ENCODE assay signal across 8 mouse cellular contexts in the genomic region with DNA sequence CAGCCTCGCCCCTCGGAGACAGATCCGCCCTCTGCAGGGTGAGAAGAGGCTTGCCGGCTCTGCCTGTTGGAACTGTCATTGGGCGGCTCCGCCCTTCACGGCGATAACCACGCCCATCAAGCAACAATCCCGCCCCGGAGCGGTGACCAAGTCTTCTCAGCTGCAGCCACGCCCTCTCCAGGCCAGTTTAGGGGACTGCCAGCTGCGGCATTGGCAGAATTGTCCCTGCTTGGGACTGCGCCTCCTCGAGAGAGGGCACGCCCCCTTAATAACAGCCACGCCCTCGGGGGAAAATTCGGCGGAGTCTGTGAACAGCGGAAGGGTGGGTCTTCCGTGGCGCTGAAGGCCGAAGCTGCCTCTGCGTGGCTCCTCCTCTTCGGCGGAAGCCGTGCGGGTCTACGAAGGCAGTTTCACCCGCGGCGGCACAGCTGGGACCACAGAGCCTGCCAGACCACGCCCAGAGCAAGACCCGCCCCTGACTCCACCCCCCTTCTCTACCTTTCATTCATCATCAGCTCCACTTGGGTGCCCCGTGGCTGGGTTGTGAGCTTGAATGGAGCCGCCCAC. TPM values are rescaled to one million over a fixed set of nuclear protein-coding genes. Genes with fewer than 3 reads are reported as not detected.
DNase-seq lines count a peak whose midpoint lies in the region; ATAC-seq and TF ChIP-seq lines count a peak whose summit lies in the region.

No protein-coding gene starts in this region.

- no peak for TF ChIP-seq EP300 in ES-Bruce4 (IDR thresholded peaks at IDR 0.05; ENCODE audit: insufficient read depth, low read depth, low read length)
- peak; percentile 55; the same call in 1 of the 2 replicates for TF ChIP-seq EP300 in liver, postnatal 0 days (IDR thresholded peaks at IDR 0.05; ENCODE audit: low read depth)

- H3K27ac ChIP-seq in ES-Bruce4 (ENCODE audit: insufficient read depth, low read length) = no peak overlapping the region
- H3K27ac ChIP-seq in forebrain, embryonic 13.5 days = peak overlapping the region; percentile 83
- peak overlapping the region; percentile 70 for H3K27ac ChIP-seq in liver, postnatal 0 days (ENCODE audit: low read depth)
- H3K27ac ChIP-seq in neural tube, embryonic 14.5 days (ENCODE audit: low read depth, low read length) = peak overlapping the region; percentile 90

- H3K9me3 ChIP-seq in ES-Bruce4 (replicated peaks; ENCODE audit: control insufficient read depth, insufficient read depth, low read length, poor library complexity, severe bottlenecking) = no peaks in the 10 kb centered on the region
- no peaks in the 10 kb centered on the region for H3K9me3 ChIP-seq in forebrain, embryonic 13.5 days (replicated peaks)
- H3K9me3 ChIP-seq in liver, postnatal 0 days (ENCODE audit: low read length) = no peaks in the 10 kb centered on the region
- H3K9me3 ChIP-seq in neural tube, embryonic 14.5 days (ENCODE audit: control insufficient read depth, low read length) = no peaks in the 10 kb centered on the region

- peak overlapping the region; percentile 74 for H3K4me3 ChIP-seq in ES-Bruce4 (ENCODE audit: low read depth, low read length)
- peak overlapping the region; percentile 78 for H3K4me3 ChIP-seq in forebrain, embryonic 13.5 days
- H3K4me3 ChIP-seq in liver, postnatal 0 days (ENCODE audit: low read depth, low read length) = peak overlapping the region; percentile 69
- H3K4me3 ChIP-seq in neural tube, embryonic 14.5 days (ENCODE audit: low read depth, low read length) = peak overlapping the region; percentile 88

- no peaks in the 10 kb centered on the region for H3K36me3 ChIP-seq in ES-Bruce4 (ENCODE audit: control insufficient read depth, insufficient read depth, low read length, poor library complexity, severe bottlenecking)
- H3K36me3 ChIP-seq in forebrain, embryonic 13.5 days (ENCODE audit: poor library complexity, severe bottlenecking) = peaks cover 26% of the 10 kb centered on the region
- no peaks in the 10 kb centered on the region for H3K36me3 ChIP-seq in liver, postnatal 0 days (replicated peaks; ENCODE audit: insufficient read depth, low read length)
- H3K36me3 ChIP-seq in neural tube, embryonic 14.5 days (ENCODE audit: control insufficient read depth, insufficient read depth, low read length) = peaks cover 12% of the 10 kb centered on the region; the same call in 1 of the 2 replicates

- H3K4me2 ChIP-seq in forebrain, embryonic 13.5 days = peak overlapping the region; percentile 72
- peak overlapping the region; percentile 99 for H3K4me2 ChIP-seq in liver, postnatal 0 days (ENCODE audit: low read depth, low read length)
- H3K4me2 ChIP-seq in neural tube, embryonic 14.5 days (ENCODE audit: low read depth, low read length) = peak overlapping the region; percentile 68

- H3K27me3 ChIP-seq in ES-Bruce4 (ENCODE audit: control insufficient read depth, insufficient read depth, low read length, poor library complexity, severe bottlenecking) = no peaks in the 10 kb centered on the region
- H3K27me3 ChIP-seq in forebrain, embryonic 13.5 days = no peaks in the 10 kb centered on the region
- H3K27me3 ChIP-seq in liver, postnatal 0 days (ENCODE audit: insufficient read depth, low read length) = 0 out of 2 replicates have a peak, but pooled peaks cover 4% of the 10 kb centered on the region
- no peaks in the 10 kb centered on the region for H3K27me3 ChIP-seq in neural tube, embryonic 14.5 days (ENCODE audit: control insufficient read depth, insufficient read depth, low read length)

- ATAC-seq in cerebellum, adult (ENCODE audit: insufficient number of reproducible peaks, low FRiP score, low TSS enrichment) = peak; percentile 94
- ATAC-seq in forebrain, embryonic 13.5 days = peak; percentile 96
- ATAC-seq in liver, postnatal 0 days = peak; percentile 94
- peak; percentile 96 for ATAC-seq in neural tube, embryonic 14.5 days (ENCODE audit: low read depth)

- under 1% methylated on average over 38 of the region's 38 CpGs for WGBS in forebrain, embryonic 13.5 days
- WGBS in large intestine, adult 2 months = under 1% methylated on average over 38 of the region's 38 CpGs
- under 1% methylated on average over 37 of the region's 38 CpGs for WGBS in liver, postnatal 0 days (ENCODE audit: insufficient replicate concordance)
- WGBS in neural tube, embryonic 14.5 days = under 1% methylated on average over 38 of the region's 38 CpGs

- no peaks in the 10 kb centered on the region for H3K4me1 ChIP-seq in ES-Bruce4 (ENCODE audit: control insufficient read depth, insufficient read depth, low read length)
- peaks cover 22% of the 10 kb centered on the region for H3K4me1 ChIP-seq in forebrain, embryonic 13.5 days
- H3K4me1 ChIP-seq in liver, postnatal 0 days (ENCODE audit: insufficient read depth) = peaks cover 9% of the 10 kb centered on the region; the same call in 1 of the 2 replicates
- H3K4me1 ChIP-seq in neural tube, embryonic 14.5 days (ENCODE audit: control insufficient read depth, insufficient read depth, low read length) = peaks cover 10% of the 10 kb centered on the region

- 0 out of 2 replicates have a peak overlapping the region, but pooled peaks have one; percentile 0 for H3K9ac ChIP-seq in ES-Bruce4 (ENCODE audit: low read depth, poor library complexity, severe bottlenecking)
- H3K9ac ChIP-seq in forebrain, embryonic 13.5 days = peak overlapping the region; percentile 52
- no peak overlapping the region; the same call in 1 of the 2 replicates for H3K9ac ChIP-seq in liver, postnatal 0 days (replicated peaks)
- peak overlapping the region; percentile 42 for H3K9ac ChIP-seq in neural tube, embryonic 14.5 days (replicated peaks; ENCODE audit: low read depth, low read length)

- DNase-seq in heart, postnatal 10 days = peak; percentile 99 to 100
- peak; percentile 96 for DNase-seq in large intestine, adult 2 months (ENCODE audit: low read depth, low spot score)
- DNase-seq in liver, postnatal 0 days = peak; percentile 99
- DNase-seq in testis, postnatal 10 days (ENCODE audit: low spot score) = peak; percentile 99

- TF ChIP-seq CTCF in ES-Bruce4 (IDR thresholded peaks at IDR 0.05; ENCODE audit: low read depth, low read length) = peak; percentile 60
- TF ChIP-seq CTCF in liver, postnatal 0 days (IDR thresholded peaks at IDR 0.05; ENCODE audit: low read depth) = peak; percentile 70

- intact Hi-C loops in heart, postnatal 10 days (cut with DNase I) = loop anchor here (5.0 kb wide), 1 partner anchor 52 kb away; a partner anchor contains a TSS

- TF ChIP-seq POLR2A in ES-Bruce4 (IDR thresholded peaks at IDR 0.05; ENCODE audit: insufficient read depth, low read length) = no peak

RNA-seq across cellular contexts. Expression of a gene that starts 0.4 kb away (rescaled TPM):
- 17.9 and 19.1 TPM in 2 replicates for polyA plus RNA-seq in ES-Bruce4 (2011; ENCODE audit: insufficient read depth, insufficient read length, low read depth, missing spikeins)
- 13.8 and 14.1 TPM in 2 replicates for polyA plus RNA-seq in forebrain, embryonic 13.5 days (2015; fragmentation: Nextera tagmentation; extraction: Ambion mirVana)
- total RNA-seq in heart, postnatal 10 days (2021) = 10 to 100 TPM; 10.0 to 11.4 TPM
- polyA plus RNA-seq in large intestine, adult 2 months (2012; rRNA removed) = 5.4 and 7.1 TPM in 2 replicates
- polyA plus RNA-seq in liver, postnatal 0 days (2015; fragmentation: Nextera tagmentation; extraction: Ambion mirVana) = 0.59 and 0.73 TPM in 2 replicates
- 23.2 and 28.0 TPM in 2 replicates for polyA plus RNA-seq in neural tube, embryonic 14.5 days (2014; fragmentation: Nextera tagmentation; extraction: Ambion mirVana)

RNA-seq across cellular contexts. Expression of a gene that starts 49.5 kb away (rescaled TPM):
- polyA plus RNA-seq in ES-Bruce4 (2011; ENCODE audit: insufficient read depth, insufficient read length, low read depth, missing spikeins) = 304 and 309 TPM in 2 replicates
- polyA plus RNA-seq in forebrain, embryonic 13.5 days (2015; fragmentation: Nextera tagmentation; extraction: Ambion mirVana) = 402 and 441 TPM in 2 replicates
- total RNA-seq in heart, postnatal 10 days (2021) = 100 to 1,000 TPM; 213 to 216 TPM
- polyA plus RNA-seq in large intestine, adult 2 months (2012; rRNA removed) = 246 and 261 TPM in 2 replicates
- polyA plus RNA-seq in liver, postnatal 0 days (2015; fragmentation: Nextera tagmentation; extraction: Ambion mirVana) = 124 and 132 TPM in 2 replicates
- polyA plus RNA-seq in neural tube, embryonic 14.5 days (2014; fragmentation: Nextera tagmentation; extraction: Ambion mirVana) = 334 and 344 TPM in 2 replicates

RNA-seq across cellular contexts. Expression of a gene that starts 58.3 kb away (rescaled TPM):
- polyA plus RNA-seq in ES-Bruce4 (2011; ENCODE audit: insufficient read depth, insufficient read length, low read depth, missing spikeins) = 1.9 and 2.2 TPM in 2 replicates
- 3.4 and 3.5 TPM in 2 replicates for polyA plus RNA-seq in forebrain, embryonic 13.5 days (2015; fragmentation: Nextera tagmentation; extraction: Ambion mirVana)
- 100 to 1,000 TPM; 610 to 981 TPM for total RNA-seq in heart, postnatal 10 days (2021)
- 25.6 and 28.5 TPM in 2 replicates for polyA plus RNA-seq in large intestine, adult 2 months (2012; rRNA removed)
- 14.8 TPM in 2 replicates for polyA plus RNA-seq in liver, postnatal 0 days (2015; fragmentation: Nextera tagmentation; extraction: Ambion mirVana)
- polyA plus RNA-seq in neural tube, embryonic 14.5 days (2014; fragmentation: Nextera tagmentation; extraction: Ambion mirVana) = 7.0 and 8.7 TPM in 2 replicates
